Mouse (Mus musculus): ENCODE results near the gene Cdsn. TPM values are rescaled to one million over a fixed set of nuclear protein-coding genes. Genes with fewer than 3 reads are reported as not detected.

Cdsn gene
- total RNA-seq, 1 experiment = 1.1 TPM

GRCm38 (mm10) chr17:35504628-35505481, 47.1 kb upstream of the Cdsn start:
- H3K9ac ChIP-seq (ENCODE audit: insufficient read depth, low read depth, low read length, poor library complexity, severe bottlenecking) = peak overlapping the region; percentile 83
- peaks cover 21% of the 10 kb centered on the region for H3K36me3 ChIP-seq (ENCODE audit: control insufficient read depth, insufficient read depth, low read length, poor library complexity, severe bottlenecking)
- in situ Hi-C loops (cut with MboI; ENCODE audit: low sequenced_read_pairs in 2 of 2, unreplicated experiment in 2 of 2) = no loop called here
- H3K4me3 ChIP-seq (ENCODE audit: insufficient read depth in 1 of 2, low read depth in 1 of 2, low read length in 2 of 2, poor library complexity in 1 of 2, severe bottlenecking in 1 of 2) = peak overlapping the region; percentile 79 to 88
- DNase-seq (ENCODE audit: low read depth, low spot score) = peak; percentile 77
- peaks cover 12 to 17% of the 10 kb centered on the region in 2 experiments for H3K4me1 ChIP-seq (ENCODE audit: control insufficient read depth in 2 of 2, insufficient read depth in 2 of 2, low read length in 2 of 2, poor library complexity in 1 of 2)
- no peaks in the 10 kb centered on the region for H3K9me3 ChIP-seq (ENCODE audit: control insufficient read depth, insufficient read depth, low read depth, low read length)
- TF ChIP-seq ZC3H11A (IDR thresholded peaks at IDR 0.05; ENCODE audit: borderline replicate concordance, low read depth, low read length) (no peak), CHD2 (IDR thresholded peaks at IDR 0.05; ENCODE audit: low read depth, low read length) (peak; percentile 60)
- H3K27ac ChIP-seq (ENCODE audit: insufficient read depth, low read depth, low read length, poor library complexity, severe bottlenecking) = peak overlapping the region; percentile 100

- in situ Hi-C loops (cut with MboI; ENCODE audit: low sequenced_read_pairs in 2 of 2, unreplicated experiment in 2 of 2) = no loop called here
- H3K4me3 ChIP-seq (ENCODE audit: insufficient read depth in 1 of 2, low read depth in 1 of 2, low read length in 2 of 2, poor library complexity in 1 of 2, severe bottlenecking in 1 of 2) = peak within 1 kb of the TSS; percentile 79 to 88
- H3K27ac ChIP-seq (ENCODE audit: insufficient read depth, low read depth, low read length, poor library complexity, severe bottlenecking) = peak within 1 kb of the TSS; percentile 100
- H3K4me1 ChIP-seq (ENCODE audit: control insufficient read depth in 2 of 2, insufficient read depth in 2 of 2, low read length in 2 of 2, poor library complexity in 1 of 2) = peaks cover 8 to 17% of the 10 kb centered on the region in 2 experiments
- H3K9ac ChIP-seq (ENCODE audit: insufficient read depth, low read depth, low read length, poor library complexity, severe bottlenecking) = peak within 1 kb of the TSS; percentile 87
- no peaks in the 10 kb centered on the region for H3K9me3 ChIP-seq (ENCODE audit: control insufficient read depth, insufficient read depth, low read depth, low read length)
- peaks cover 28% of the 10 kb centered on the region for H3K36me3 ChIP-seq (ENCODE audit: control insufficient read depth, insufficient read depth, low read length, poor library complexity, severe bottlenecking)
- DNase-seq (ENCODE audit: low read depth, low spot score) = peak; percentile 65
- TF ChIP-seq MAFK (IDR thresholded peaks at IDR 0.05; ENCODE audit: insufficient read depth, low read depth, low read length) (no peak), CHD2 (IDR thresholded peaks at IDR 0.05; ENCODE audit: low read depth, low read length) (no peak), HCFC1 (IDR thresholded peaks at IDR 0.05; ENCODE audit: borderline replicate concordance, insufficient read depth, low read length) (no peak), ZNF384 (IDR thresholded peaks at IDR 0.05; ENCODE audit: low read depth, low read length) (no peak), ZC3H11A (IDR thresholded peaks at IDR 0.05; ENCODE audit: borderline replicate concordance, low read depth, low read length) (no peak)
These were observed 46.2 kb upstream of the Cdsn start, which contains the start of gene Pou5f1 for GRCm38 (mm10) chr17:35505776-35506175. TSS of gene Pou5f1 (plus strand) at chr17:35506018.

DNA sequence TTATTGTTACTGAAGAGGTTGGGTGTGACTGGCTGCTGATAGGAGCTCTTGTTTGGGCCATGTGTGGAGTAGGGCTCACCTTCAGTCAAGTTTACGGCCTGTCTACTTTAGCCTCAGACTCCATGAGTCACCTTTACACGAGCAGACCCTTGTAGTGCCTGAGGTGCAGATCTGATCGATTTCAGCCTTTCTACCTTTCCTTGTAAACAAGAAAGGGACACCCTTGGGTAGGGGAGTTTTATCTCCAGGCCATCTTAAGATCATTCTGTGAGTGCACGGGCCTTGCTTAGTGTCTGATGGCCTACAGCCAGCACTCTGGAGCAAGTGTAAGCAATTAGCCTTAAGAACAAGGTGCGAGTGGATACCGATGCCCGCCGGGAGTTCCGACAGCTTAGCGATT, 45.0 kb upstream of the Cdsn start:
- in situ Hi-C loops (cut with MboI; ENCODE audit: low sequenced_read_pairs in 2 of 2, unreplicated experiment in 2 of 2) = no loop called here
- Histone ChIP-seq H3K4me1 (ENCODE audit: control insufficient read depth in 2 of 2, insufficient read depth in 2 of 2, low read length in 2 of 2, poor library complexity in 1 of 2) (peaks cover 5 to 15% of the 10 kb centered on the region in 2 experiments), H3K36me3 (ENCODE audit: control insufficient read depth, insufficient read depth, low read length, poor library complexity, severe bottlenecking) (peaks cover 36% of the 10 kb centered on the region), H3K9ac (ENCODE audit: insufficient read depth, low read depth, low read length, poor library complexity, severe bottlenecking) (peak overlapping the region; percentile 87), H3K4me3 (ENCODE audit: insufficient read depth in 1 of 2, low read depth in 1 of 2, low read length in 2 of 2, poor library complexity in 1 of 2, severe bottlenecking in 1 of 2) (peak overlapping the region; percentile 79 to 88), H3K9me3 (ENCODE audit: control insufficient read depth, insufficient read depth, low read depth, low read length) (no peaks in the 10 kb centered on the region), H3K27ac (ENCODE audit: insufficient read depth, low read depth, low read length, poor library complexity, severe bottlenecking) (peak overlapping the region; percentile 100)
- no peak for DNase-seq (ENCODE audit: low read depth, low spot score)
- no peak for TF ChIP-seq HCFC1 (IDR thresholded peaks at IDR 0.05; ENCODE audit: borderline replicate concordance, insufficient read depth, low read length)
- TF ChIP-seq ZC3H11A (IDR thresholded peaks at IDR 0.05; ENCODE audit: borderline replicate concordance, low read depth, low read length) = no peak
- TF ChIP-seq ZNF384 (IDR thresholded peaks at IDR 0.05; ENCODE audit: low read depth, low read length) = no peak
- no peak for TF ChIP-seq CHD2 (IDR thresholded peaks at IDR 0.05; ENCODE audit: low read depth, low read length)
- no peak for TF ChIP-seq MAFK (IDR thresholded peaks at IDR 0.05; ENCODE audit: insufficient read depth, low read depth, low read length)

DNA sequence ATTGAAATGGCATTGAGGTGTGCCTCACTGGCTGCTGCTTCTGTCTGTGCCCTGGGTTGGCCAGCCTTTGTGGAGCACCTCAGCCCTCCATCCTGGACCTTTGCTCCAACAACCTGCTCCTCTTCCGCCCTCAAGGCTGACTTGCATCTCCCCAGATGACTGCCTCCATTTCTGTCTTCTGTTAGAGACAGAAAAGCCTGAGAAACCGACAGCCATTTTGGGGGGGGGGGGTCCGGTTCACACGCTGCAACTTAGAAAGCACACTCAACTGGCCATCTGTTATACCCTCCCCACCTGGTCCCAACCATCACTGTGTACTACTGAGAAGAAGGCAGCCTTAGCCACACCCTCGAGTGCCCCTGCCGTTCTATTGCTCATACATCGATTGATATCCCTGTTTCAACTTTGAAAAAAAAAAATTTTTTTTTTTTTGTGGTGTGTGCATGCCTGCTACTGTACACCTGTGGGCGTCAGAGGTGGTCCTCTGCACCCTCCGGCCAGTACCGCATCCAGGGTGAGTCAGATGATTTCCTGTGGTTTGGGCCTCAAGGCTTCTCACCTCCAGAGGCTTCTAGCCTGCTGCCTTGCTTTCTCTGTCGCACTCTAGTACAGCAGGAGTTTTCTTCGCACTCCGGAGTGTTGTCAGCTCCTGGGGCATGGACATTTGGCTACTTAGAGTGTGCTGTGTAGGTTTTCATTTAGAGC, 44.2 kb upstream of the Cdsn start:
- DNase-seq (ENCODE audit: low read depth, low spot score) = no peak
- peaks cover 7 to 12% of the 10 kb centered on the region in 2 experiments for H3K4me1 ChIP-seq (ENCODE audit: control insufficient read depth in 2 of 2, insufficient read depth in 2 of 2, low read length in 2 of 2, poor library complexity in 1 of 2)
- peak overlapping the region; percentile 79 to 88 for H3K4me3 ChIP-seq (ENCODE audit: insufficient read depth in 1 of 2, low read depth in 1 of 2, low read length in 2 of 2, poor library complexity in 1 of 2, severe bottlenecking in 1 of 2)
- in situ Hi-C loops (cut with MboI; ENCODE audit: low sequenced_read_pairs in 2 of 2, unreplicated experiment in 2 of 2) = no loop called here
- H3K27ac ChIP-seq (ENCODE audit: insufficient read depth, low read depth, low read length, poor library complexity, severe bottlenecking) = peak overlapping the region; percentile 100; the same call in 1 of the 2 replicates
- H3K36me3 ChIP-seq (ENCODE audit: control insufficient read depth, insufficient read depth, low read length, poor library complexity, severe bottlenecking) = peaks cover 43% of the 10 kb centered on the region
- TF ChIP-seq ZC3H11A (IDR thresholded peaks at IDR 0.05; ENCODE audit: borderline replicate concordance, low read depth, low read length) = no peak
- no peak for TF ChIP-seq MAFK (IDR thresholded peaks at IDR 0.05; ENCODE audit: insufficient read depth, low read depth, low read length)
- TF ChIP-seq CHD2 (IDR thresholded peaks at IDR 0.05; ENCODE audit: low read depth, low read length) = no peak
- peak; percentile 94 for TF ChIP-seq ZNF384 (IDR thresholded peaks at IDR 0.05; ENCODE audit: low read depth, low read length)
- 0 out of 2 replicates have a peak, but pooled peaks have one; percentile 44 for TF ChIP-seq HCFC1 (IDR thresholded peaks at IDR 0.05; ENCODE audit: borderline replicate concordance, insufficient read depth, low read length)
- H3K9me3 ChIP-seq (ENCODE audit: control insufficient read depth, insufficient read depth, low read depth, low read length) = no peaks in the 10 kb centered on the region
- H3K9ac ChIP-seq (ENCODE audit: insufficient read depth, low read depth, low read length, poor library complexity, severe bottlenecking) = peak overlapping the region; percentile 87
